Mouse (Mus musculus): ENCODE measurements around the gene Cd81.

- no peak for TF ChIP-seq POLR2A (IDR thresholded peaks at IDR 0.05; ENCODE audit: borderline replicate concordance, control insufficient read depth, low read depth, low read length)
- TF ChIP-seq CTCF (IDR thresholded peaks at IDR 0.05; ENCODE audit: control insufficient read depth, insufficient read depth, low read length): 0 out of 2 replicates have a peak, but pooled peaks have one; percentile 19
These were observed 44.1 kb upstream of the Cd81 start for GRCm38 (mm10) chr7:143008370-143008926.

All from bone marrow, adult 2 months (tissue).